Mouse (Mus musculus) limb, embryonic 14.5 days (tissue): Measurements from ENCODE around the gene Rasip1. TPM values are rescaled to one million over a fixed set of nuclear protein-coding genes. Genes with fewer than 3 reads are reported as not detected.
A peak's percentile ranks its signal among the peaks of the same experiment; 100 is the strongest.

Experiments used
- ATAC-seq: fragments of 200-750 bp; cut with Nextera tagmentation; 2 replicates; pipeline ENCODE4 v1.8.0; 2017; ENCODE audit warnings: low read depth, moderate number of reproducible peaks, moderate TSS enrichment; ENCODE audit not compliant: low FRiP score
- DNase-seq: peaks from one replicate; pipeline ENCODE4 v3.0.0-alpha.2; 2015; ENCODE audit warnings: low spot score
- H3K27ac ChIP-seq: fragments of 300-500 bp; sonication (generic); replicated peaks from 2 replicates; pipeline ENCODE4 v1.5.1; 2014; ENCODE audit warnings: low read depth, mild to moderate bottlenecking, low read length, moderate library complexity, mixed read lengths
- H3K27me3 ChIP-seq: fragments of 300-500 bp; sonication (generic); 2 replicates; pipeline ENCODE4 v1.6.1; 2014; ENCODE audit warnings: low read length, mixed read lengths; ENCODE audit not compliant: control insufficient read depth, insufficient read depth
- H3K36me3 ChIP-seq: fragments of 300-500 bp; sonication (generic); 2 replicates; pipeline ENCODE4 v1.6.1; 2014; ENCODE audit warnings: mild to moderate bottlenecking, low read length, moderate library complexity, mixed read lengths; ENCODE audit not compliant: control insufficient read depth, insufficient read depth
- H3K4me1 ChIP-seq: fragments of 300-500 bp; sonication (generic); 2 replicates; pipeline ENCODE4 v1.6.1; 2014; ENCODE audit warnings: antibody characterized with exemption, low read length, mixed read lengths; ENCODE audit not compliant: control insufficient read depth, insufficient read depth
- H3K4me2 ChIP-seq: fragments of 300-500 bp; sonication (generic); replicated peaks from 2 replicates; pipeline ENCODE4 v1.6.1; 2014; ENCODE audit warnings: low read depth, mild to moderate bottlenecking, low read length, moderate library complexity; ENCODE audit not compliant: severe bottlenecking
- H3K4me3 ChIP-seq: fragments of 300-500 bp; sonication (generic); replicated peaks from 2 replicates; pipeline ENCODE4 v1.5.1; 2014; ENCODE audit warnings: low read length
- H3K9ac ChIP-seq: fragments of 300-500 bp; sonication (generic); 2 replicates; pipeline ENCODE4 v1.6.1; 2014; ENCODE audit warnings: mild to moderate bottlenecking, low read depth, low read length, moderate library complexity; ENCODE audit not compliant: severe bottlenecking
- H3K9me3 ChIP-seq: fragments of 300-500 bp; sonication (generic); 2 replicates; pipeline ENCODE4 v1.6.1; 2016; ENCODE audit warnings: low read length; ENCODE audit not compliant: control insufficient read depth
- POLR2A ChIP-seq: fragments of 200-500 bp; IDR thresholded peaks from 2 replicates; pipeline ENCODE4 v1.8.0; 2012; ENCODE audit warnings: inconsistent platforms, mild to moderate bottlenecking, moderate library complexity, borderline replicate concordance; ENCODE audit not compliant: insufficient read depth, insufficient read length; ENCODE audit errors: extremely low read depth
- WGBS: fragments of 180-500 bp; shearing (Covaris S2); extraction: QIAGEN DNeasy Blood & Tissue Kit; methylation state at CpG from one replicate; pipeline ENCODE4 v1.1.7; 2014; 5-methylcytosine and 5-hydroxymethylcytosine counted together
- polyA plus RNA-seq, 2 experiments: library from polyadenylated mRNA; depleted of rRNA in 1 of 2; stranded (reverse) in 1 of 2; unstranded in 1 of 2; fragments of >200 nt; fragmentation: Nextera tagmentation in 1 of 2; extraction: Ambion mirVana in 1 of 2; gene quantifications; 2 replicates each; pipeline versions ENCODE4 v1.2.1 to v1.2.3; 2012 to 2014

Rasip1 gene
- polyA plus RNA-seq, 2 experiments, result 11.0 to 14.1 TPM

- Histone ChIP-seq H3K27ac (0 out of 2 replicates have a peak overlapping the region, but pooled peaks have one; percentile 26), H3K9me3 (no peaks in the 10 kb centered on the region), H3K4me1 (peaks cover 35% of the 10 kb centered on the region), H3K4me2 (peak overlapping the region; percentile 77), H3K27me3 (no peaks in the 10 kb centered on the region), H3K36me3 (no peaks in the 10 kb centered on the region), H3K9ac (peak overlapping the region; percentile 40), H3K4me3 (peak overlapping the region; percentile 43)
- DNase-seq (no peak), ATAC-seq (no peak)
- 77% methylated on average over 5 of the region's 5 CpGs for WGBS
- TF ChIP-seq POLR2A, result no peak
These were observed 14.8 kb downstream of the Rasip1 start for GRCm38 (mm10) chr7:45642083-45642482.

GRCm38 (mm10) chr7:45642503-45643255, 15.4 kb downstream of the Rasip1 start:
- peaks cover 35% of the 10 kb centered on the region for H3K4me1 ChIP-seq
- no peak for DNase-seq
- peak overlapping the region; percentile 60 for H3K9ac ChIP-seq
- H3K27ac ChIP-seq, result peak overlapping the region; percentile 82
- peak overlapping the region; percentile 43 for H3K4me3 ChIP-seq
- peak overlapping the region; percentile 77 for H3K4me2 ChIP-seq
- no peak for TF ChIP-seq POLR2A
- no peaks in the 10 kb centered on the region for H3K9me3 ChIP-seq
- H3K27me3 ChIP-seq, result no peaks in the 10 kb centered on the region
- no peaks in the 10 kb centered on the region for H3K36me3 ChIP-seq
- no peak for ATAC-seq
- 34% methylated on average over 16 of the region's 16 CpGs for WGBS

GRCm38 (mm10) chr7:45643441-45644178, 16.3 kb downstream of the Rasip1 start:
- H3K4me3 ChIP-seq, result peak overlapping the region; percentile 43
- peak overlapping the region; percentile 60 for H3K9ac ChIP-seq
- ATAC-seq (peak; percentile 91), DNase-seq (peak; percentile 100)
- peaks cover 28% of the 10 kb centered on the region for H3K4me1 ChIP-seq
- WGBS, result 1% methylated on average over 28 of the region's 28 CpGs
- H3K36me3 ChIP-seq, result no peaks in the 10 kb centered on the region
- peak overlapping the region; percentile 77 for H3K4me2 ChIP-seq
- H3K9me3 ChIP-seq, result no peaks in the 10 kb centered on the region
- peak overlapping the region; percentile 82 for H3K27ac ChIP-seq
- H3K27me3 ChIP-seq, result no peaks in the 10 kb centered on the region
- peak; percentile 94; the same call in 1 of the 2 replicates for TF ChIP-seq POLR2A

DNA sequence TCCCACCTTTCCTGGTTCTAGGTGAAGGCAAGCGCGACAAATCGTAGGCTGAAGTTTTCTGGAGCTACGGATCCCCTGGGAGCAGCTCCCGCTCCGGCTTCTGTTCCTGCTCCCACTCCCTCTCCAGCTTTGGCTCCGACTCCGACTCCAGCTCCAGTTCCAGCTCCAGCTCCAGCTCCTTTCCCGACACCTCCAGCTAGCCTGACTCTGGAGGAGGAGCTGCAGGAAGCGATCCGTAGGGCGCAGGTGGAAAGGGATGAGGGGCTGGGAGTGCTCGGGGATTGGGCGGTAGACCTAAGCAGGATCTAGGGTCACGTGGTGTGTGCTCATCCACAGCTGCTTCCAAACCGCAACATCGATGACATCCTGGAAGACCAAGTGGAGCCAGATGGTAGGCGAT, 16.9 kb downstream of the Rasip1 start:
- ATAC-seq, result peak; percentile 10
- Histone ChIP-seq H3K9me3 (no peaks in the 10 kb centered on the region), H3K27ac (peak overlapping the region; percentile 35), H3K36me3 (no peaks in the 10 kb centered on the region), H3K4me2 (peak overlapping the region; percentile 77), H3K27me3 (no peaks in the 10 kb centered on the region), H3K4me3 (peak overlapping the region; percentile 43), H3K9ac (peak overlapping the region; percentile 26; the same call in 1 of the 2 replicates), H3K4me1 (peaks cover 28% of the 10 kb centered on the region)
- no peak for TF ChIP-seq POLR2A
- WGBS, result 3% methylated on average over 18 of the region's 18 CpGs
- peak; percentile 63 for DNase-seq

- WGBS, result 68% methylated on average over 6 of the region's 6 CpGs
- Histone ChIP-seq H3K27ac (no peak overlapping the region), H3K4me2 (peak overlapping the region; percentile 77; the same call in 1 of the 2 replicates), H3K4me1 (peaks cover 28% of the 10 kb centered on the region), H3K4me3 (0 out of 2 replicates have a peak overlapping the region, but pooled peaks have one; percentile 43), H3K9me3 (no peaks in the 10 kb centered on the region), H3K27me3 (no peaks in the 10 kb centered on the region), H3K9ac (no peak overlapping the region), H3K36me3 (no peaks in the 10 kb centered on the region)
- TF ChIP-seq POLR2A, result no peak
- ATAC-seq, result no peak
- no peak for DNase-seq
These were observed 17.7 kb downstream of the Rasip1 start for GRCm38 (mm10) chr7:45644872-45645590.
